Mouse (Mus musculus) G1E (cell line): Measurements from ENCODE around the gene Fam53b.

Experiments used
- CTCF ChIP-seq: IDR thresholded peaks from 2 replicates; pipeline ENCODE4 v1.5.1; 2012; ENCODE audit warnings: low read depth, low read length, inconsistent platforms, mixed read lengths
- GATA1 ChIP-seq: IDR thresholded peaks from 2 replicates; pipeline ENCODE4 v1.6.1; 2012; ENCODE audit warnings: borderline replicate concordance, low read length, inconsistent platforms, mixed read lengths
- GATA2 ChIP-seq: IDR thresholded peaks from 2 replicates; pipeline ENCODE4 v1.6.1; 2012; ENCODE audit warnings: low read depth, low read length, inconsistent platforms, borderline replicate concordance
- POLR2AphosphoS5 ChIP-seq: IDR thresholded peaks from 2 replicates; pipeline ENCODE4 v1.6.1; 2012; ENCODE audit warnings: low read depth, low read length, inconsistent platforms; ENCODE audit not compliant: insufficient replicate concordance
- TAL1 ChIP-seq: conservative IDR thresholded peaks from 2 replicates; pipeline ENCODE4 v1.6.1; 2012; ENCODE audit warnings: low read depth, low read length, inconsistent platforms, mixed read lengths

DNA sequence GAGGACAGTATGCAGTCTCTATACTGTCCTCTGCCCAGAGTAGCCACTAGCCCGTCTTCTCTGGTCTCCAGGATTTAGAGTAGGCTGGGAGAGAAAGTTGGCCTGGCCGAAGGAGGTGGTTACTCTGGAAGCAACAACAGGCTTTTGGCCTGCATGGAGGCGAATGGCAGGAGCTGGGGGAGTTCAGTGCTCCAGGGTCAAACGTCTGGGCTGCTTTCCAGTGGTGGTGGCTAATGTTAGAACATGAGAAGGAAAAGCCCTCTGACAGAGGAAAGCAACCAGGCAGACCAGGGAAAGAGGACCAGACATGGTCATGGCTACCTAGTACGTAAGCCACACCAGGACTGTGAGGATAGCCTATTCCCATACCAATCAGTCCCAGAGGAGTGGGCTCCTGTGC, 38.4 kb downstream of the Fam53b start:
- TF ChIP-seq CTCF (no peak), GATA1 (no peak), TAL1 (no peak), POLR2AphosphoS5 (no peak), GATA2 (no peak)
